Mouse (Mus musculus) kidney, postnatal 25 days (tissue): ENCODE results near the gene Tchhl1.
A peak's percentile ranks its signal among the peaks of the same experiment; 100 is the strongest.

ENCODE experiments used
- DNase-seq, 2 experiments: peaks; one replicate each; pipeline ENCODE4 v3.0.0; 2021; ENCODE audit warnings: mixed read lengths in 2 of 2

Tchhl1 gene

GRCm38 (mm10) chr3:93505960-93506863, 37.7 kb downstream of the Tchhl1 start:
- peak; percentile 55 to 74 for DNase-seq

DNA sequence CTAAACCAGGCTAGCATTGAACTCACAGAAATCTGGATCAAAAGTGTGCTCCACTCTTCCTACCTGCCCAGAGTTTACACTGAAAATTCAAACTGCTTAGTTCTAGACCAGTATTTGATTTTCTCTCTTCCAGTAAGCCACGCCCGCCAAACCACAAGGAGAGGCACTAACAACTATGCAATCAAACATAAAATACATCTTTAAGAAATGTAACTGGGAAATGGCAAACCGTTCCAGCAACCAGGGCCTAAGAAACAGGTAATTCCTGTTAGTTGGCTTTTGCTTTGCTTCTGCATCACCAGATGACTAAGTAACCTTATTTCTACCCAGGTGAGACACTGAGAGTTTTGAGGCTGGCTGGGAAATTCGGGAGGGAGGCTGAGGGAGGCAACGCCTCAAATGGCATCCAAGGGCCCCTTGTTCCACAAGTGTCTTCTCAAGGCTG, 38.3 kb downstream of the Tchhl1 start:
- no peak for DNase-seq

DNA sequence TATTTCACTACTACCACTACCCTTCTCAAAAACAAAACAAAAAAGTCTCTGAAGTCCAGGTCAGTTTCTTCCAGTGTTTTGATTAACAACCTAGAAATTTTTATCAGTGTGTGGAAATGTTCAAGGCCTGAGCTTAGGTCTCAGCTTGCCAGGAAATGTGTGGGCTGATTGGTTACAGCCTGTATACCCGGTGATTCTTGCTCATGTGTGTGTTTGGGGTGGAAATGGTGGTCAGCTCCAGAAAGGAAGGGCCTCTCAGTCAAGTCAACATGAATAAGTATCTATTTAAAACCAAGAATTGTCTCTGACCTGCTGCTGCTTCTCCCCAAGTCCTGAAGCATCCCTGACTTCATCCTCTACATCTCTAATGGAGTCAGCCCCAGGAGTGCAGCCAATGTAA, 40.7 kb downstream of the Tchhl1 start:
- no peak for DNase-seq

DNA sequence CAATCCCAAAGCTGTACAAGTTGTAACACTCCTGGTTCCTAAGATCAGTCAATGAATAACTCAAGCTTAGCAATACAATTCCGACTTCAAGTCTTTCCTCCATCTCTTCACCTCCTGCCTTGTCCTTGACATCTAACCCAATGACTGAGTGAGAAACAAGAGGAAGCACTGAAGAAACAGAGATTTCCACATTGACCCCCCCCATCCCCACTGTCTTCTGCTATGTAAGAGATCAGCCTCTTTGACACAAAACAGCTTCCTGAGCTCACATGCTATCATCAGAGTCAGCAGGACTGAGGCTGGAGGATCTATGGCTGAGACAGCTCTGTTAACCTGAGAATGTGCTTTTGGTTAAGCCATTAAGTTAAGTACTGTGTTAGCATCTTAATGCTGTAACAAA, 42.5 kb downstream of the Tchhl1 start:
- no peak for DNase-seq

DNA sequence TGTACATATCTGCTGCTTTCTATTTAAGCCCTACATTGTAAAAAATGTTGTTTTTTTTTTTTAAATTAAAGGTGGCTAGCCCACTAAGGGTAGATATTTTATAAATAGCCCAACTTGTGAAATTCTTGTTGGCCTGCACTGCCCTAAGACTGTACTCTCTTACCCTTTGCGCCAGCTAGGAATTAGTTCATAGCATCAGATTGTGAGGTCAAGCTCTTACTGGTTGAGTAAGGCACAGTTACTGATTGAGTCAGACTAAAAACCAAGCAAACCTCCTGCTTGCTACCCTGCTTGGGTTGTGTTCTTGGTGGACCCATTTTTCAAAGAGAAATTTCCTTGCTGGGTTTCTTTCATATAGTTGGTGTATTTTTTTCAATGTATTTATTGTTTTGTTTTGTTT, 43.2 kb downstream of the Tchhl1 start:
- DNase-seq = no peak

- no peak for DNase-seq
These were observed 44.0 kb downstream of the Tchhl1 start for GRCm38 (mm10) chr3:93512386-93513101.

- DNase-seq = no peak
These were observed 46.1 kb downstream of the Tchhl1 start for GRCm38 (mm10) chr3:93514628-93515027.

GRCm38 (mm10) chr3:93517343-93517742, 48.8 kb downstream of the Tchhl1 start:
- no peak for DNase-seq

DNA sequence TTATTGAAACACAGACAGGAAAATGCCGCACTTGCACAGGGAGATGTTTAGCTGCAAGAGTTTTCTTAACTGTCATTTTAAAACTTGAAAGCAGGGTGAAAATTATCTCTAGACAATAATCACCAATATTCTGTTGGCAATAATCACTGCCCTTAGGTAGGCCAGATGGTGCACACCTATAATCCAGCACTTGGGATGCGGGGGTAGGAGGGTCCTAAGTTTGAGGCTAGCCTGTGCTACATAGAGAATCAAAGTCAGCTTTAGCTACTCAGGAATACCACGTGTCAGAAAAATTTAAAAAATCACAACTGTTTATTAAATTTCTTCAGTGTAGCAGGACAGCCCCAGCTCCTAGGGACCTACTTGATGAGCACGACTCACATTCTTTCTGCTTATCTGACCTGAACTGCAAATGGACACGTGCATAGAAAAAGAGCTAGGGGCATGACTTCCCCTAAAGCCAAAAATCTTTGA, 51.3 kb downstream of the Tchhl1 start:
- no peak for DNase-seq

DNA sequence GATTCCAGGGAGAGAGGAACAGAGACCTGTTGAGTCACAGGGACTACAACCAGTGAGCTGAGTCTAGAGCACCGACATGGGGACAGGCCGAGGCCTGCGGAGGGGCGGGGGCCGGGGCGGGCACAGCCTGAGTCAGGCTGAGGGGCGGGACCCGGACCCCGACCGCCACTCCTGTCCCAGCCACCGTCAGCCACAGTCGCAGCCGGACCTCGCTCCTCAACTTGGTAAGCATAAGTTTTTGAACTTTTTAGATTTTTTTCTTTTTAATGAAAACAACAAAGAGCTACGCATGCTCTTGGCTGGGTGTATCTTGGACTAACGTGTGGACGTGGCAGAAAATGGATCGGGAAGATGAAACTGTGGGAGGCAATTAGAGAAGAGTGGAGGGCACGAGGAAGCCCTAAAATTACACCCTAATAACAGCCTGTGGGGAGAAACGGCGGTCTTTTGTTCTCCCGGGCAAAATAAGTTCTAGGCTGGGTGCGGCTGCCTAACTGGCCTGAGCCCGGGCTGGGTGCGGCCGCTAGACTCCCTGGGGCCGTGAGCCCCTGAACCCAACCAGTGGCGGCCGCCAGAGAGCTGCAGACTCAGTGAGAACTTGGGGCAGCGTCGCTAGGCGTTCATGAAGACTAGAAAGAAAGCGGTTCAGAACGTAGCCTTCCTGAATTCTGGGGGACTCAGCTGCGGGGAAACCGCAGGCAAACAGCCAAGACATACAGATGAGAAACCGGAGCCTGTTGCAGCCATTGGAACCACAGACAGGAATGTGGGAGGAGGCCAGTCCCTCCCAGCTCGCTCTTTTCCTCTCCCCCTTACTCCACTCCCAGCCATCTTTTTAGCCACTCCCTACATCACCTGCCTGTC, 52.0 kb downstream of the Tchhl1 start, which contains the start of gene S100a11:
Gene S100a11 (plus strand): TSS at position 159 of the 864 bp plus-strand sequence.
- DNase-seq = peak; percentile 61 to 79
